Mouse (Mus musculus) left cerebral cortex, adult 2 months (tissue): ENCODE data around the gene Tmem246. TPM values are rescaled to one million over a fixed set of nuclear protein-coding genes. Genes with fewer than 3 reads are reported as not detected.

Experiments
- DNase-seq, 2 experiments: peaks; one replicate each; pipeline ENCODE4 v3.0.0; 2021 to 2022; ENCODE audit warnings: low spot score in 2 of 2, mixed read lengths in 1 of 2; ENCODE audit errors: extremely low spot score in 1 of 2
- H3K27ac ChIP-seq: fragments of 200-600 bp; 2 replicates; pipeline ENCODE4 v1.8.1; 2022
- H3K4me3 ChIP-seq: fragments of 200-600 bp; 2 replicates; pipeline ENCODE4 v1.8.1; 2022
- CTCF ChIP-seq: fragments of 200-600 bp; IDR thresholded peaks from 2 replicates; pipeline ENCODE4 v1.8.1; 2022; ENCODE audit warnings: antibody characterized with exemption, mild to moderate bottlenecking, moderate library complexity
- intact Hi-C: fragments of 180-260 bp; cut with DNase I; formaldehyde crosslinking; loops from one replicate; pipeline ENCODE4 v1.15.1; 2025
- total RNA-seq, 2 experiments: library from RNA; stranded (reverse); gene quantifications; 2 replicates each; pipeline ENCODE4 v1.2.3; 2021

The Tmem246 gene
- total RNA-seq, 2 experiments from 2014 or later, result 69.1 to 70.8 TPM

- Histone ChIP-seq H3K27ac (no peak overlapping the region), H3K4me3 (no peak overlapping the region)
- DNase-seq, result no peak
- intact Hi-C loops, result no loop called here
- no peak for TF ChIP-seq CTCF
Observed at GRCm38 (mm10) chr4:49616924-49617323, 19.2 kb upstream of the Tmem246 start.

- Histone ChIP-seq H3K4me3 (no peak overlapping the region), H3K27ac (no peak overlapping the region)
- no peak for DNase-seq
- intact Hi-C loops, result no loop called here
- no peak for TF ChIP-seq CTCF
Observed at GRCm38 (mm10) chr4:49605459-49605858, 7.8 kb upstream of the Tmem246 start.

GRCm38 (mm10) chr4:49604616-49605015 is 6.9 kb upstream of the Tmem246 start:
- Histone ChIP-seq H3K4me3 (no peak overlapping the region), H3K27ac (no peak overlapping the region)
- no peak for TF ChIP-seq CTCF
- intact Hi-C loops, result no loop called here
- DNase-seq, result no peak

GRCm38 (mm10) chr4:49604016-49604546 is 6.4 kb upstream of the Tmem246 start:
- Histone ChIP-seq H3K27ac (no peak overlapping the region), H3K4me3 (no peak overlapping the region)
- peak; percentile 24 for TF ChIP-seq CTCF
- no peak for DNase-seq
- intact Hi-C loops, result no loop called here

GRCm38 (mm10) chr4:49603161-49603560 is 5.5 kb upstream of the Tmem246 start:
- Histone ChIP-seq H3K27ac (no peak overlapping the region), H3K4me3 (no peak overlapping the region)
- intact Hi-C loops, result no loop called here
- no peak for TF ChIP-seq CTCF
- no peak for DNase-seq

GRCm38 (mm10) chr4:49596846-49597182 is 862 bp downstream of the Tmem246 start:
- peak overlapping the region; percentile 80 for H3K4me3 ChIP-seq
- peak overlapping the region; percentile 98 for H3K27ac ChIP-seq
- TF ChIP-seq CTCF, result no peak
- intact Hi-C loops, result loop anchor here (2.0 kb wide), 2 partner anchors 34 to 74 kb away; no protein-coding TSS in a partner anchor
- peak in 1 of 2 experiments; percentile 28 for DNase-seq

- intact Hi-C loops, result no loop called here
- no peak for DNase-seq
- TF ChIP-seq CTCF, result no peak
- Histone ChIP-seq H3K27ac (no peak overlapping the region), H3K4me3 (no peak overlapping the region)
Observed at GRCm38 (mm10) chr4:49590152-49590551, 7.5 kb downstream of the Tmem246 start.

GRCm38 (mm10) chr4:49586811-49587210 is 10.9 kb downstream of the Tmem246 start:
- Histone ChIP-seq H3K27ac (no peak overlapping the region), H3K4me3 (no peak overlapping the region)
- TF ChIP-seq CTCF, result no peak
- intact Hi-C loops, result no loop called here
- DNase-seq, result no peak

GRCm38 (mm10) chr4:49585524-49586101 is 12.1 kb downstream of the Tmem246 start:
- no peak overlapping the region for H3K4me3 ChIP-seq
- TF ChIP-seq CTCF, result no peak
- DNase-seq, result no peak
- no peak overlapping the region for H3K27ac ChIP-seq
- intact Hi-C loops, result no loop called here

GRCm38 (mm10) chr4:49583965-49584831 is 13.5 kb downstream of the Tmem246 start:
- no peak overlapping the region for H3K4me3 ChIP-seq
- intact Hi-C loops, result no loop called here
- no peak for TF ChIP-seq CTCF
- no peak overlapping the region for H3K27ac ChIP-seq
- DNase-seq, result no peak

GRCm38 (mm10) chr4:49581256-49581655 is 16.4 kb downstream of the Tmem246 start:
- H3K4me3 ChIP-seq, result no peak overlapping the region
- no peak overlapping the region for H3K27ac ChIP-seq
- no peak for TF ChIP-seq CTCF
- intact Hi-C loops, result no loop called here
- DNase-seq, result no peak

GRCm38 (mm10) chr4:49572194-49572593 is 25.5 kb downstream of the Tmem246 start:
- no peak for DNase-seq
- intact Hi-C loops, result no loop called here
- Histone ChIP-seq H3K27ac (no peak overlapping the region), H3K4me3 (no peak overlapping the region)
- no peak for TF ChIP-seq CTCF

GRCm38 (mm10) chr4:49567613-49568012 is 30.1 kb downstream of the Tmem246 start:
- Histone ChIP-seq H3K4me3 (no peak overlapping the region), H3K27ac (no peak overlapping the region)
- intact Hi-C loops, result loop anchor here (1.0 kb wide), 1 partner anchor 60 kb away; no protein-coding TSS in a partner anchor
- peak; percentile 56 to 71 for DNase-seq
- peak; percentile 92 for TF ChIP-seq CTCF
